ENCODE assay signal across 15 mouse cellular contexts in genomic region chr1:131053656-131054055, GRCm38 (mm10). TPM values are rescaled to one million over a fixed set of nuclear protein-coding genes. Genes with fewer than 3 reads are reported as not detected.
DNase-seq lines count a peak whose midpoint lies in the region; ATAC-seq and TF ChIP-seq lines count a peak whose summit lies in the region.
"Had no signal": no experiment of that assay in that cellular context is flagged by ENCODE, and none has a peak within 500 bp of the region (broad histone marks: within the 10 kb centered on the region; RNA-seq: fewer than 3 reads in every experiment).

No protein-coding gene starts in this region.

- no peak overlapping the region for H3K4me2 ChIP-seq in midbrain, postnatal 0 days (ENCODE audit: low read depth, low read length, poor library complexity, severe bottlenecking)
- H3K4me2 ChIP-seq in hindbrain, embryonic 16.5 days (ENCODE audit: low read length): no peak overlapping the region
- no peak overlapping the region for H3K4me2 ChIP-seq in midbrain, embryonic 16.5 days (ENCODE audit: low read length)
- H3K4me2 ChIP-seq in lung, postnatal 0 days (replicated peaks; ENCODE audit: low read depth, low read length): no peak overlapping the region
- H3K4me2 ChIP-seq: embryonic facial prominence, embryonic 13.5 days had no signal

- no peak overlapping the region for H3K9ac ChIP-seq in midbrain, postnatal 0 days (replicated peaks; ENCODE audit: low read length, poor library complexity, severe bottlenecking)
- H3K9ac ChIP-seq in hindbrain, embryonic 16.5 days (ENCODE audit: low read depth, low read length): no peak overlapping the region
- H3K9ac ChIP-seq in midbrain, embryonic 16.5 days (ENCODE audit: low read depth, low read length): no peak overlapping the region
- H3K9ac ChIP-seq in lung, postnatal 0 days (replicated peaks; ENCODE audit: low read depth): no peak overlapping the region
- H3K9ac ChIP-seq: embryonic facial prominence, embryonic 13.5 days; liver, postnatal 0 days had no signal

- no peak overlapping the region for H3K4me3 ChIP-seq in midbrain, embryonic 10.5 days
- H3K4me3 ChIP-seq in midbrain, postnatal 0 days (ENCODE audit: low read depth, low read length): no peak overlapping the region
- H3K4me3 ChIP-seq in hindbrain, embryonic 16.5 days (ENCODE audit: low read length): no peak overlapping the region
- no peak overlapping the region for H3K4me3 ChIP-seq in midbrain, embryonic 16.5 days (ENCODE audit: low read depth, low read length)
- no peak overlapping the region for H3K4me3 ChIP-seq in lung, postnatal 0 days (ENCODE audit: low read depth, low read length)
- H3K4me3 ChIP-seq: embryonic facial prominence, embryonic 13.5 days; left cerebral cortex, adult 2 months had no signal

- ATAC-seq in midbrain, postnatal 0 days (ENCODE audit: low FRiP score): no peak
- ATAC-seq in hindbrain, embryonic 16.5 days: peak; percentile 21
- ATAC-seq in midbrain, embryonic 16.5 days: peak; percentile 36; the same call in 1 of the 2 replicates
- no peak for ATAC-seq in lung, postnatal 0 days

- peak overlapping the region; percentile 52 for H3K27ac ChIP-seq in midbrain, embryonic 10.5 days (replicated peaks)
- H3K27ac ChIP-seq in midbrain, postnatal 0 days (ENCODE audit: low read depth, low read length): no peak overlapping the region
- H3K27ac ChIP-seq in hindbrain, embryonic 16.5 days (ENCODE audit: low read depth, low read length): no peak overlapping the region
- no peak overlapping the region for H3K27ac ChIP-seq in midbrain, embryonic 16.5 days (ENCODE audit: low read length)
- H3K27ac ChIP-seq in lung, postnatal 0 days (ENCODE audit: low read length): no peak overlapping the region
- H3K27ac ChIP-seq: embryonic facial prominence, embryonic 13.5 days; left cerebral cortex, adult 2 months had no signal

- DNase-seq in adrenal gland, postnatal 14 days: peak; percentile 11
- no peak for DNase-seq in adrenal gland, postnatal 25 days
- DNase-seq in midbrain, embryonic 10.5 days (ENCODE audit: low spot score): no peak
- DNase-seq in midbrain, postnatal 0 days (ENCODE audit: low spot score): no peak
- DNase-seq in cerebellum, postnatal 25 days: no peak
- no peak for DNase-seq in lung, postnatal 0 days (ENCODE audit: low spot score)

- TF ChIP-seq CTCF in midbrain, postnatal 0 days (IDR thresholded peaks at IDR 0.05): no peak
- TF ChIP-seq CTCF in lung, postnatal 0 days (IDR thresholded peaks at IDR 0.05): no peak

- no peaks in the 10 kb centered on the region for H3K27me3 ChIP-seq in midbrain, embryonic 10.5 days (ENCODE audit: low read depth, poor library complexity, severe bottlenecking)
- no peaks in the 10 kb centered on the region for H3K27me3 ChIP-seq in midbrain, postnatal 0 days (ENCODE audit: insufficient read depth, low read length)
- no peaks in the 10 kb centered on the region for H3K27me3 ChIP-seq in hindbrain, embryonic 16.5 days (replicated peaks; ENCODE audit: control insufficient read depth, insufficient read depth, low read length)
- no peaks in the 10 kb centered on the region for H3K27me3 ChIP-seq in midbrain, embryonic 16.5 days (ENCODE audit: control insufficient read depth, insufficient read depth, low read depth, low read length)
- H3K27me3 ChIP-seq in lung, postnatal 0 days (replicated peaks; ENCODE audit: insufficient read depth, low read length): no peaks in the 10 kb centered on the region
- H3K27me3 ChIP-seq: embryonic facial prominence, embryonic 13.5 days had no signal

- 70% methylated on average over 4 of the region's 4 CpGs for WGBS in midbrain, embryonic 10.5 days
- 53% methylated on average over 4 of the region's 4 CpGs for WGBS in midbrain, postnatal 0 days
- 61% methylated on average over 4 of the region's 4 CpGs for WGBS in hindbrain, embryonic 16.5 days
- WGBS in midbrain, embryonic 16.5 days: 62% methylated on average over 4 of the region's 4 CpGs
- 60% methylated on average over 4 of the region's 4 CpGs for WGBS in lung, postnatal 0 days

- no peak for TF ChIP-seq EP300 in lung, postnatal 0 days (IDR thresholded peaks at IDR 0.05)

- H3K36me3 ChIP-seq in midbrain, embryonic 10.5 days: peaks cover 63% of the 10 kb centered on the region
- H3K36me3 ChIP-seq in midbrain, postnatal 0 days (ENCODE audit: insufficient read depth, low read length): peaks cover 44% of the 10 kb centered on the region
- H3K36me3 ChIP-seq in hindbrain, embryonic 16.5 days (ENCODE audit: control insufficient read depth, insufficient read depth, low read length): peaks cover 17% of the 10 kb centered on the region
- H3K36me3 ChIP-seq in midbrain, embryonic 16.5 days (ENCODE audit: control insufficient read depth, insufficient read depth, low read length): peaks cover 10% of the 10 kb centered on the region
- H3K36me3 ChIP-seq in lung, postnatal 0 days (ENCODE audit: insufficient read depth, low read length): peaks cover 36% of the 10 kb centered on the region

- H3K4me1 ChIP-seq in midbrain, embryonic 10.5 days: peaks cover 29% of the 10 kb centered on the region
- H3K4me1 ChIP-seq in midbrain, postnatal 0 days (ENCODE audit: insufficient read depth, low read length): no peaks in the 10 kb centered on the region; the same call in 1 of the 2 replicates
- peaks cover 3% of the 10 kb centered on the region; the same call in 1 of the 2 replicates for H3K4me1 ChIP-seq in hindbrain, embryonic 16.5 days (ENCODE audit: control insufficient read depth, insufficient read depth, low read depth, low read length)
- H3K4me1 ChIP-seq in midbrain, embryonic 16.5 days (ENCODE audit: control insufficient read depth, insufficient read depth, low read length): 0 out of 2 replicates have a peak, but pooled peaks cover 4% of the 10 kb centered on the region
- H3K4me1 ChIP-seq in lung, postnatal 0 days (ENCODE audit: insufficient read depth, low read depth, low read length): no peaks in the 10 kb centered on the region

- H3K9me3 ChIP-seq in midbrain, embryonic 10.5 days (replicated peaks): no peaks in the 10 kb centered on the region
- H3K9me3 ChIP-seq in midbrain, postnatal 0 days (ENCODE audit: low read length): no peaks in the 10 kb centered on the region
- H3K9me3 ChIP-seq in hindbrain, embryonic 16.5 days (ENCODE audit: control insufficient read depth, low read length): no peaks in the 10 kb centered on the region
- H3K9me3 ChIP-seq in midbrain, embryonic 16.5 days (replicated peaks; ENCODE audit: control insufficient read depth, low read length, poor library complexity, severe bottlenecking): no peaks in the 10 kb centered on the region
- no peaks in the 10 kb centered on the region for H3K9me3 ChIP-seq in lung, postnatal 0 days (ENCODE audit: low read length)
- H3K9me3 ChIP-seq: embryonic facial prominence, embryonic 13.5 days had no signal

RNA-seq across cellular contexts. Expression of gene Il10, which starts 34.0 kb away (rescaled TPM):
- total RNA-seq in adrenal gland, postnatal 14 days (2021): 0.38 TPM in 1 of 2 replicates, not detected in the other
- total RNA-seq in adrenal gland, postnatal 25 days (2021): not detected in 2 replicates
- polyA plus RNA-seq in midbrain, embryonic 10.5 days (2016; fragmentation: Nextera tagmentation; extraction: Ambion mirVana): not detected in 2 replicates
- total RNA-seq in midbrain, postnatal 0 days (2014; rRNA removed): not detected in 2 replicates
- not detected in 2 replicates for polyA plus RNA-seq in midbrain, postnatal 0 days (2015; fragmentation: Nextera tagmentation; extraction: Ambion mirVana)
- polyA plus RNA-seq in hindbrain, embryonic 16.5 days (2015; fragmentation: Nextera tagmentation; extraction: Ambion mirVana): 0.16 TPM in 1 of 2 replicates, not detected in the other
- polyA plus RNA-seq in midbrain, embryonic 16.5 days (2015; fragmentation: Nextera tagmentation; extraction: Ambion mirVana): not detected in 2 replicates
- polyA plus RNA-seq in lung, postnatal 0 days (2015; fragmentation: Nextera tagmentation; extraction: Ambion mirVana): not detected in 2 replicates
- total RNA-seq: gastrocnemius, adult 18-20 months; left cerebral cortex, adult 2 months; monocyte, adult 5-6 weeks had no signal
- polyA plus RNA-seq: embryonic facial prominence, embryonic 13.5 days; heart, embryonic 14.5 days; intestine, embryonic 14.5 days had no signal

RNA-seq across cellular contexts. Expression of gene Mapkapk2, which starts 44.0 kb away (rescaled TPM):
- 159 and 180 TPM in 2 replicates for total RNA-seq in adrenal gland, postnatal 14 days (2021)
- 134 and 159 TPM in 2 replicates for total RNA-seq in adrenal gland, postnatal 25 days (2021)
- polyA plus RNA-seq in midbrain, embryonic 10.5 days (2016; fragmentation: Nextera tagmentation; extraction: Ambion mirVana): 50.9 and 55.7 TPM in 2 replicates
- 44.2 and 48.1 TPM in 2 replicates for total RNA-seq in midbrain, postnatal 0 days (2014; rRNA removed)
- polyA plus RNA-seq in midbrain, postnatal 0 days (2015; fragmentation: Nextera tagmentation; extraction: Ambion mirVana): 13.7 and 13.8 TPM in 2 replicates
- 9.1 and 15.7 TPM in 2 replicates for polyA plus RNA-seq in hindbrain, embryonic 16.5 days (2015; fragmentation: Nextera tagmentation; extraction: Ambion mirVana)
- 12.6 and 14.9 TPM in 2 replicates for polyA plus RNA-seq in midbrain, embryonic 16.5 days (2015; fragmentation: Nextera tagmentation; extraction: Ambion mirVana)
- 62.4 and 65.0 TPM in 2 replicates for polyA plus RNA-seq in lung, postnatal 0 days (2015; fragmentation: Nextera tagmentation; extraction: Ambion mirVana)

Comparison
In these comparisons a context has a peak if more than half of its experiments do, and no peak if none do; other contexts are left out.
1. ATAC-seq: peak in hindbrain, embryonic 16.5 days (single experiment) and midbrain, embryonic 16.5 days (single experiment); none in midbrain, postnatal 0 days (single experiment) and lung, postnatal 0 days (single experiment).